Mouse (Mus musculus): ENCODE measurements at regions not wholly inside any gene's neighbourhood (a gene's known extent, or its start where the extent isn't known, plus 50 kb on each side); places are given as distances from the start of the nearest gene placed in this dataset.

GRCm38 (mm10) chr16:42676406-42677075 lies 199.1 kb upstream of the Zbtb20 start:
- DNase-seq, result peak; percentile 81

GRCm38 (mm10) chr16:42675031-42675430 lies 200.7 kb upstream of the Zbtb20 start:
- peak; percentile 37 for DNase-seq

- DNase-seq, result peak; percentile 85
Measured at GRCm38 (mm10) chr16:42666601-42667000, 209.1 kb upstream of the Zbtb20 start.

- peak; percentile 24 for DNase-seq
Measured at GRCm38 (mm10) chr16:42651904-42652732, 223.6 kb upstream of the Zbtb20 start.

- DNase-seq, result peak; percentile 43
Measured at GRCm38 (mm10) chr16:42649767-42650166, 225.9 kb upstream of the Zbtb20 start.

- DNase-seq, result peak; percentile 61
Measured at GRCm38 (mm10) chr16:42648531-42649142, 227.0 kb upstream of the Zbtb20 start.

- peak; percentile 62 for DNase-seq
Measured at GRCm38 (mm10) chr16:42647762-42648161, 227.9 kb upstream of the Zbtb20 start.

- no peak for DNase-seq
Measured at GRCm38 (mm10) chr16:42635766-42636165, 239.9 kb upstream of the Zbtb20 start.

- DNase-seq, result no peak
Measured at GRCm38 (mm10) chr16:42627675-42628074, 248.0 kb upstream of the Zbtb20 start.

GRCm38 (mm10) chr16:42615920-42616319 lies 259.8 kb upstream of the Zbtb20 start:
- no peak for DNase-seq

GRCm38 (mm10) chr16:42612011-42612410 lies 263.7 kb upstream of the Zbtb20 start:
- no peak for DNase-seq

- DNase-seq, result no peak
Measured at GRCm38 (mm10) chr16:42608336-42608735, 267.3 kb upstream of the Zbtb20 start.

GRCm38 (mm10) chr16:42592321-42592720 lies 251.9 kb upstream of the Gap43 start:
- DNase-seq, result peak; percentile 82

GRCm38 (mm10) chr16:42591530-42591929 lies 251.1 kb upstream of the Gap43 start:
- DNase-seq, result no peak

GRCm38 (mm10) chr16:42586196-42586595 lies 245.7 kb upstream of the Gap43 start:
- no peak for DNase-seq

- DNase-seq, result no peak
Measured at GRCm38 (mm10) chr16:42575517-42575946, 235.1 kb upstream of the Gap43 start.

GRCm38 (mm10) chr16:42574978-42575377 lies 234.5 kb upstream of the Gap43 start:
- DNase-seq, result no peak

GRCm38 (mm10) chr16:42570246-42570996 lies 230.0 kb upstream of the Gap43 start:
- peak; percentile 51 for DNase-seq

GRCm38 (mm10) chr16:42569335-42569734 lies 228.9 kb upstream of the Gap43 start:
- DNase-seq, result no peak

- DNase-seq, result no peak
Measured at GRCm38 (mm10) chr16:42549591-42549990, 209.1 kb upstream of the Gap43 start.

- DNase-seq, result no peak
Measured at GRCm38 (mm10) chr16:42546229-42547163, 206.0 kb upstream of the Gap43 start.

- peak; percentile 64 for DNase-seq
Measured at GRCm38 (mm10) chr16:42517321-42517720, 176.9 kb upstream of the Gap43 start.
